In genomic region chr12:100720801-100721200, GRCm38 (mm10) we compare ENCODE assay signal across 16 mouse cellular contexts.
"Had no signal": no experiment of that assay in that cellular context is flagged by ENCODE, and none has a peak within 500 bp of the region (broad histone marks: within the 10 kb centered on the region; RNA-seq: fewer than 3 reads in every experiment).

No protein-coding gene starts in this region.

- H3K4me1 ChIP-seq: stomach, embryonic 15.5 days had no signal

- H3K4me2 ChIP-seq: lung, embryonic 14.5 days; midbrain, embryonic 11.5 days; midbrain, embryonic 13.5 days; midbrain, embryonic 15.5 days; neural tube, embryonic 12.5 days; stomach, embryonic 15.5 days had no signal

- H3K9me3 ChIP-seq: megakaryocyte, embryonic 14.5 days; midbrain, embryonic 13.5 days; midbrain, embryonic 15.5 days; neural tube, embryonic 12.5 days; stomach, embryonic 15.5 days had no signal

- H3K9ac ChIP-seq: lung, embryonic 14.5 days; midbrain, embryonic 13.5 days; midbrain, embryonic 15.5 days; neural tube, embryonic 12.5 days; stomach, embryonic 15.5 days had no signal

- H3K4me3 ChIP-seq: megakaryocyte, embryonic 14.5 days; midbrain, embryonic 13.5 days; midbrain, embryonic 15.5 days; neural tube, embryonic 12.5 days; stomach, embryonic 15.5 days had no signal

- H3K36me3 ChIP-seq: midbrain, embryonic 13.5 days; midbrain, embryonic 15.5 days; neural tube, embryonic 12.5 days; stomach, embryonic 15.5 days had no signal

- ATAC-seq: midbrain, embryonic 13.5 days; midbrain, embryonic 15.5 days had no signal

- H3K27me3 ChIP-seq: megakaryocyte, embryonic 14.5 days; midbrain, embryonic 13.5 days; midbrain, embryonic 15.5 days; neural tube, embryonic 12.5 days; stomach, embryonic 15.5 days had no signal

- DNase-seq: lung, adult 18-20 months; lung, embryonic 14.5 days; lung, postnatal 10 days; lung, postnatal 36 days; right cerebral cortex, postnatal 14 days; thymus, adult 2 months; thymus, postnatal 25 days; thymus, postnatal 4 days had no signal

- H3K27ac ChIP-seq: macrophage; midbrain, embryonic 13.5 days; midbrain, embryonic 15.5 days; neural tube, embryonic 12.5 days; stomach, embryonic 15.5 days; stomach, postnatal 0 days had no signal
